Mouse (Mus musculus) CH12F3 (cell line): Measurements from ENCODE around the gene Ly6g6f.

Source experiments
- in situ Hi-C: fragments of 300-500 bp; cut with MboI; formaldehyde crosslinking; loops from 2 replicates; pipeline ENCODE4 v1.14.3; 2020; ENCODE audit warnings: low sequenced_read_pairs

The Ly6g6f gene

GRCm38 (mm10) chr17:35080248-35080647, 5.2 kb downstream of the Ly6g6f start:
- in situ Hi-C loops = no loop called here

DNA sequence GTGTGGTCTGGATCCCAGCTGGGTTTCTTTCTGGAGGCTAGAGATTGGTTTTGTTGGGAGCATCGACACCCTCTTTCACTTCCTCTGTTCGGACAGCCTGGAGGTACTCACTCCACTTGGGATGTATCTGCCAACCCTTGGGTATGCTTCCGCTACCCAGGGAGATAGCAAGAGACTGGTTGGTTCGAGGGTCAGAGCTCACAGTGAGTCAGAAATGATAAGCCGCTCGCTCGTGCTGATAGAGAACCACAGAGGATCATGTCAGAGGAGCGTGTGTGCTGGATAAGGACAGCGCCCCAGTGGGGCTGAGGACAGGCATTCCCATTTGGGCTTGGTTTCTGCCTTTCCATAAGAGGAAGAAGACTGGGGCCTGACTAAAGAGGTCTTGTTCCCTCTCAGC, 5.6 kb downstream of the Ly6g6f start:
- in situ Hi-C loops = no loop called here

- in situ Hi-C loops = no loop called here
Observed at GRCm38 (mm10) chr17:35077786-35078233, 7.6 kb downstream of the Ly6g6f start, which contains the start of gene Ly6g6d. Gene Ly6g6d, minus strand, starts transcription at chr17:35078065.

GRCm38 (mm10) chr17:35077285-35077684, 8.1 kb downstream of the Ly6g6f start:
- in situ Hi-C loops = no loop called here

- in situ Hi-C loops = no loop called here
Observed at GRCm38 (mm10) chr17:35076507-35077176, 8.8 kb downstream of the Ly6g6f start, which contains the start of gene Ly6g6e. Gene Ly6g6e, plus strand, starts transcription at chr17:35076902.

DNA sequence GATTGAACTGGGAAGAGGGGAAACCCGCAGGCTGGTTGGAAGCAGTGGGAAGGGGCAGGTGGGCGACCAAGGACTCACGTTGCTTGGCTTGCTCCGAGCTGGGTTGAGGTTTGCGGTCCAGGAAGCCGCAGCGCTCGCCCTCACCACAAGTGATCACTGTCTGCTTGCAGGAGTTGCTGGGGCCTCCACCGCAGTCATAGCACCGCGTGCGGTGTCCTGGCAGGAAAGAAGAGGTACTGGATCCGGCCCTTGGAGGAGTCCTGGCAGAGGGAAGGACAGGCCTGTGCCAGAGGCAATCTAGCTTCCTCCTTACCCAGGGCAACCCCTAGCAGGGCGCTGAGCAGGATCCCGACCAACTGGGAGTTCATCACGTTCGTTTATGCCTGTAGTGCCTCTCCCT, 11.3 kb downstream of the Ly6g6f start:
- in situ Hi-C loops = no loop called here

GRCm38 (mm10) chr17:35071454-35071853, 14.0 kb downstream of the Ly6g6f start:
- in situ Hi-C loops = no loop called here

GRCm38 (mm10) chr17:35070556-35071229, 14.7 kb downstream of the Ly6g6f start:
- in situ Hi-C loops = no loop called here

- in situ Hi-C loops = no loop called here
Observed at GRCm38 (mm10) chr17:35068213-35068914, 17.0 kb downstream of the Ly6g6f start.

DNA sequence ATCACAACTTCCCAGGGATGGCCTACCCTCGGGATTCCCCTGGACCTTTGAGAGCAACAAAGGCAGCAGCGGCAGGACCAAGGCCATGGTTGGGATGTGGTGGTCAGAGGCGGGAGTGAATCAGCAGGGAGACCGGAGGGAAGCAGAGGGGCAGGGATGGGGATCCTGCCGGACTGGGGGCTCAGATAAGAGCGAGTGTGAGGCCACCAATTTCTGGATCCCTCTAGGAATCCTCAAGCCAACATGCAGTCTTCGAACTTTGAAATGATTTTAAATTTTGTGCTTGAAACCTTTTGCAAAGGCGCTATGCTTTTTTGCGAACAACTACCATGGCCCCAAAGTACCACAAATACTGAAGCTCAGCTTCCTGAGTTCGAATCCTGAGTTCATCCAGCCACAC, 19.3 kb downstream of the Ly6g6f start, which contains the start of gene Mpig6b:
Gene Mpig6b, minus strand, starts transcription at position 101 of the 400 bp plus-strand sequence.
- in situ Hi-C loops = no loop called here

DNA sequence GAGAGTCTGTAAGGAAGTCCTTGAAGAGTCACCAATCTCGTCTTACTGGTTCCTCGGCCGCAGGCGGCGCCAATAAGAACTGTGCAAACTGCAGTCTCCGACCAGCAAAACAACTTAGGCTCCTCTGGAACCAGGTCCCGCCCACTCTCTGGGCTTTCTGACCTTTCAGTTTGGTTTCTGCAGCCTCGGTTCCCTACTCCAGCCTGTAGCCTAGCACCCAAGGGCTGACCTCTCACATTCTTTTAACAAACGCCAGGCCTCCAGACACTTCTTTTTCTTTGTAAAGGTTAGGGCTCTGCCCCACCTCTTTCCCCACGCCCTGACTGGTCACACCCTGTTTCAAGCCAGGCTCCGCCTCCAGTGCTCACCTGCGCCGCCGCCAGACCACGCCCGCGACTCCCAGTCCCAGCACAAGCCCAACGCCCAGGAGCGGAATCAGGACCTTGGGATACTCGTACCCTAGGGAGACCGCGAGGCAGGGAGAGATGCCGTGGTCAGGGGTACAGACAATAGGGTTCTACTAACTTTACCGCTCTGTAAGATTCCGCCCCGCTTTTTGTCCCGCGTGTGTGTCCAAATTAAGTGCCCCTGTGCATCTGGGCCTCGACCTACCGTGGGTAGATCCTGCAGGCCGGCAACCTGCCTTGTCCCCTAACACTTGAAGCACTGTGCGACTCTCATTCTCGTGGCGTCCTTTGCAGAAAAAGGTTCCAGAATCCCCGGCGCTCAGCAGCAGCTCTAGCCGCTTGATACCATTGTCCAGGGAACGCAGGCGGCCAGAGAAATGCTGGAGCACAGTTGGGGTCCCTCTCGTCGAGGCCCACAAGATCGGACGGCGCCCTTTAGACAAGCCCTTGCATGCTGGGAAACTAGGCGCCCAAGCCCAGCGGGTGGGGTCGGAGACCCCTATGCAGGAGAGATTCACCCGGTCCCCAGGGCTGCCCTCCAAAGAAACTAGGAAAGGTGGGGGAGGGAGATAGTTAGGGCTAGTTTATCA, 20.2 kb downstream of the Ly6g6f start, which contains the start of gene Ly6g6c:
Gene Ly6g6c, plus strand, starts transcription at position 438 of the 997 bp plus-strand sequence.
- in situ Hi-C loops = no loop called here

- in situ Hi-C loops = no loop called here
Observed at GRCm38 (mm10) chr17:35064378-35064877, 21.0 kb downstream of the Ly6g6f start.

- in situ Hi-C loops = no loop called here
Observed at GRCm38 (mm10) chr17:35063466-35063865, 21.9 kb downstream of the Ly6g6f start.

- in situ Hi-C loops = no loop called here
Observed at GRCm38 (mm10) chr17:35061299-35061698, 24.1 kb downstream of the Ly6g6f start.

DNA sequence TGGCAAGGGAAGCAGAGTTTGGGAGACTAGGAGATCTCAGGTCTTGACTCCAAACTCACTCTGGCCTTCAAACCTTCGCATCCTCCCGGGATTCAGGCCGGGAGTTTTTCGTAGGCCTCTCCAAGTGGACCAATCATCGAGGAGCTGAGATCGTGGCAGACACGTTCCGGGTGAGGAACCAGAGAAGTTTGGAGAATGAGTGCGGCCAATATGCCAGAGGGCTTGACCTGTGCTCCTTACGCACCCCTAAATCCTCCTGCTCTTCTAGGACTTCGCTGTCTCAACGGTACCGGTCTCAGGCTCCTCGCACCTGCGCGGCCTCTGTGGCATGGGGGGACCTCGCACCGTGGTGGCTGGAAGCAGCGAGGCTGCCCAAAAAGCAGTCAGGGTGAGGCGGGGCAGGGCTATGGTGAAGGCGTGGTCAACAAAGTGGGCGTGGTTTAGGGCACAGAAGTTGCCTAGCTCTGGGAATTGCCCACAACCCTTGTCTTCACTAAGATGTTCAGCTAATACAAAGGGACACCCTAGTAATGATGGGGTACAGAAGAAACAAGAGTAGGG, 24.6 kb downstream of the Ly6g6f start:
- in situ Hi-C loops = no loop called here

- in situ Hi-C loops = no loop called here
Observed at GRCm38 (mm10) chr17:35060071-35060470, 25.3 kb downstream of the Ly6g6f start.

DNA sequence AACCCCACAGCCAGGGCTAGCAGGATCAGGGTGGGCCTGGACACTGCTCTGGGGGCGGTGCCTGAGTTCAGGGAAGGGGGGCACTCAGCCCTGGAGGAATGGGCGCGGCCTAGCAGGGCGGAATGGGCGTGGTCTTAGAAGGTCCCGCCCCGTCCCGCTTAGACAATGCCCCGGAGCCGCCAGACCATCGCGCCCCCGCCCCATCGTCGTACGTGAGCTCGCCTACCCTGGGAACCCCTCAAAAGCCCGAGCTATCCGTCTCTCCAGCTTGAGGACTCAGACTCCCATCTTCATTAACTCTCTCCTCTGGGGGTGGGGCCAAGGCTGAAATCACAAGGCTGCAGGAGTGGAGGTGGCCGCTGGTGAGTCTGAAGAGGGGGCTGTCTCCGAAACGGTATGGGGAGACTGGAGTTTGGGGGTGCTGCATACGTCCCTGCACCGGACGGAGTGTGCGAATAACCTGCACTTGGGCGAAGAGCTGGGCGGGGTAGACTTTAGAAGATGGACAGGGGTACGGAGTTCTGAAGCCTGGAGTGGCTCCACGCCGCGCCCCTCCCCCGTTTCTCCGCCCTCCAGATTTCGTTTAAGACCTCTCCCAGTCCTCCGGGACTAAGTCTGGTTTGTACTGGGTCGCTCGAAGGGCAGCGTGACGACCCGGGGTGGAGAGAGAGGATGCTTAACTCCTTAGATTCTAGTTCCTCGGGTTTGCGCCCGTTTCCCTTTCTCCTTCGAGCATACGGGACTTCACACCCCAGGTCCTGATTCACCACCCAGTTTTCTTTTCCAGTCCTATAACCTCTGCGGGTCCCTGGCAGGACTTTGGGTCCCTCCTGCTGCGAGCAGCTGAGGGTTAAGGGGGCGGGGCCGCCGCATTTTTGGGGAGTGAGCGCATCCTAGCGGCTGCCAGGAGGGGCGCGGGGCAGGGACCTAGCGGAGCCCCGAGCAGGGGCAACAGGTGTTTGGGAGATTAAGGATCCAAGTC, 26.2 kb downstream of the Ly6g6f start, which contains the start of gene Ddah2:
Gene Ddah2, plus strand, starts transcription at position 125 of the 982 bp plus-strand sequence.
- in situ Hi-C loops = no loop called here

- in situ Hi-C loops = no loop called here
Observed at GRCm38 (mm10) chr17:35058316-35058715, 27.1 kb downstream of the Ly6g6f start.
